Mouse (Mus musculus) heart, postnatal 0 days (tissue): Measurements from ENCODE around the gene Spem2. TPM values are rescaled to one million over a fixed set of nuclear protein-coding genes. Genes with fewer than 3 reads are reported as not detected.
A peak's percentile ranks its signal among the peaks of the same experiment; 100 is the strongest.

Experiments used
- ATAC-seq: fragments of 200-750 bp; cut with Nextera tagmentation; 2 replicates; pipeline ENCODE4 v1.8.0; 2017; ENCODE audit warnings: low read depth, moderate number of reproducible peaks, moderate library complexity; ENCODE audit not compliant: insufficient read depth
- DNase-seq: peaks from one replicate; pipeline ENCODE4 v3.0.0-alpha.2; 2016; ENCODE audit warnings: low spot score
- H3K27ac ChIP-seq: fragments of 300-500 bp; sonication (generic); 2 replicates; pipeline ENCODE4 v1.5.1; 2014; ENCODE audit warnings: low read depth, mild to moderate bottlenecking
- H3K27me3 ChIP-seq: fragments of 300-500 bp; sonication (generic); 2 replicates; pipeline ENCODE4 v1.6.1; 2014; ENCODE audit warnings: low read length, mixed read lengths; ENCODE audit not compliant: control insufficient read depth, insufficient read depth
- H3K36me3 ChIP-seq: fragments of 300-500 bp; sonication (generic); replicated peaks from 2 replicates; pipeline ENCODE4 v1.6.1; 2014; ENCODE audit warnings: low read length, mixed read lengths; ENCODE audit not compliant: control insufficient read depth, insufficient read depth
- H3K4me1 ChIP-seq: fragments of 300-500 bp; sonication (generic); 2 replicates; pipeline ENCODE4 v1.6.1; 2014; ENCODE audit warnings: antibody characterized with exemption; ENCODE audit not compliant: control insufficient read depth, insufficient read depth
- H3K4me2 ChIP-seq: fragments of 300-500 bp; sonication (generic); 2 replicates; pipeline ENCODE4 v1.6.1; 2014; ENCODE audit warnings: low read depth, mild to moderate bottlenecking, low read length, moderate library complexity
- H3K4me3 ChIP-seq: fragments of 300-500 bp; sonication (generic); 2 replicates; pipeline ENCODE4 v1.5.1; 2014; ENCODE audit warnings: low read depth, low read length
- H3K9ac ChIP-seq: fragments of 300-500 bp; sonication (generic); replicated peaks from 2 replicates; pipeline ENCODE4 v1.6.1; 2014; ENCODE audit warnings: low read depth, low read length, mixed read lengths
- H3K9me3 ChIP-seq: fragments of 300-500 bp; sonication (generic); replicated peaks from 2 replicates; pipeline ENCODE4 v1.6.1; 2016; ENCODE audit warnings: low read length; ENCODE audit not compliant: control insufficient read depth
- CTCF ChIP-seq: IDR thresholded peaks from 2 replicates; pipeline ENCODE4 v1.5.1; 2016; ENCODE audit warnings: antibody characterized with exemption, control low read depth, low read depth
- EP300 ChIP-seq: IDR thresholded peaks from 2 replicates; pipeline ENCODE4 v1.6.1; 2016; ENCODE audit warnings: antibody characterized with exemption, low read depth
- WGBS: fragments of 180-500 bp; shearing (Covaris S2); extraction: QIAGEN DNeasy Blood & Tissue Kit; methylation state at CpG from one replicate; pipeline ENCODE4 v1.1.7; 2014; 5-methylcytosine and 5-hydroxymethylcytosine counted together
- polyA plus RNA-seq: library from polyadenylated mRNA; unstranded; fragments of >200 nt; fragmentation: Nextera tagmentation; extraction: Ambion mirVana; gene quantifications from 2 replicates; pipeline ENCODE4 v1.2.1, GENCODE M21; 2015
- total RNA-seq: library from RNA; depleted of rRNA; stranded (reverse); fragments of >200 nt; gene quantifications from 2 replicates; pipeline ENCODE4 v1.2.3, GENCODE M21; 2014; ENCODE audit warnings: low replicate concordance; rRNA removed

Spem2 gene
- total and polyA plus RNA-seq, 2 experiments from 2014 or later: not detected

- peak overlapping the region; percentile 98 for H3K27ac ChIP-seq
Measured at GRCm38 (mm10) chr11:69767625-69767909, 50.7 kb downstream of the Spem2 start.

DNA sequence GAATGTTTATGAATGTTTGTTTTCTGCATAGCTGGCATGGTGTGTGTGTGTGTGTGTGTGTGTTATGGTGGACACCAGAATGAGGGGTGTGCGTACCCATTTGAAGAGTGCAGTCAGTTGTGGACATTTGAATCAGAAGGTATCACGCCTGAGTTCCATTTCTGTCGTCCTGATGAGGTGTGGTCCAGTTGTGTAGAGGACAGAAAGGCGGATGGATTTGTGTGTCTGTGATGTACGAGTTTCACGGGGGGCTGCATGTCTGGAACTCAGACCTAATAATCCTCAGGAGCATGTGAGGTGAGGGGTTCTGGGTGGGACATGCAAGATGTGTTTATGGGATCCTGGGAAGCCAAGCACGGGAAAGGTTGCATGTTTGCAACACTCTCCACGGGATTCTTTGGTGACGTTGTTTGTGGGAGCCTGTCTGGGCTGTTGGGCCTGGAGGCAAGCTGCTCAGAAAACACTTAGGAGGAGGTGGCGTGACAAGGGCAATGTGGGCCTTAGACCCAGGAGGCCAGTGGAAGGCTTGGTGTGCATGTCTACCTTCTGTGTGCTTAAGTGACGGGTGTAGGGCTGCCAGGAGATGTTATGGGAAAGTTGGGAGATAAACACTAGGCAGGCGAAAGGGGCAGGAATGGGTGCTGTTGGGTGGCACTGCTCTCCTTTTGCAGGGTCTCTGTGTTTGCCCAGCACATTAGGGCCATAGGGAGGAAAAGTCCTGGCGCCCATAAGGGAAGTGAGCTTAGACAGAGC, 51.2 kb downstream of the Spem2 start:
- WGBS: 47% methylated on average over 13 of the region's 13 CpGs
- Histone ChIP-seq H3K4me3 (peak overlapping the region; percentile 92), H3K9me3 (no peaks in the 10 kb centered on the region), H3K36me3 (0 out of 2 replicates have a peak, but pooled peaks cover 3% of the 10 kb centered on the region), H3K27ac (peak overlapping the region; percentile 98), H3K9ac (peak overlapping the region; percentile 98), H3K4me2 (peak overlapping the region; percentile 61), H3K27me3 (no peaks in the 10 kb centered on the region), H3K4me1 (peaks cover 11% of the 10 kb centered on the region)
- no peak for TF ChIP-seq CTCF
- TF ChIP-seq EP300: no peak
- ATAC-seq (no peak), DNase-seq (no peak)

More at GRCm38 (mm10) chr11:69767625-69767909, 50.7 kb downstream of the Spem2 start:
- no peaks in the 10 kb centered on the region for H3K9me3 ChIP-seq
- H3K4me2 ChIP-seq: peak overlapping the region; percentile 61
- peak overlapping the region; percentile 92 for H3K4me3 ChIP-seq
- TF ChIP-seq CTCF (no peak), EP300 (no peak)
- H3K27me3 ChIP-seq: no peaks in the 10 kb centered on the region
- H3K4me1 ChIP-seq: peaks cover 11% of the 10 kb centered on the region
- 0 out of 2 replicates have a peak, but pooled peaks cover 3% of the 10 kb centered on the region for H3K36me3 ChIP-seq
- ATAC-seq (no peak), DNase-seq (peak; percentile 26)
- H3K9ac ChIP-seq: no peak overlapping the region
- 53% methylated on average over 4 of the region's 4 CpGs for WGBS

Other genes with a start within 250 kb of the Spem2 start
Only the 30 nearest of the 44 such genes appear.
- gene Mpdu1, start 155.8 kb downstream of the Spem2 start, total RNA-seq: 123 and 137 TPM in 2 replicates
- gene Mpdu1, start 155.8 kb downstream of the Spem2 start, polyA plus RNA-seq: 30.0 and 33.0 TPM in 2 replicates
- gene Cd68, start 152.3 kb downstream of the Spem2 start, total RNA-seq: 2.6 and 6.9 TPM in 2 replicates
- 6.1 and 8.5 TPM in 2 replicates for gene Cd68, start 152.3 kb downstream of the Spem2 start, polyA plus RNA-seq
- 573 and 656 TPM in 2 replicates for gene Eif4a1, start 146.0 kb downstream of the Spem2 start, total RNA-seq
- 261 and 289 TPM in 2 replicates for gene Eif4a1, start 146.0 kb downstream of the Spem2 start, polyA plus RNA-seq
- 39.7 and 92.3 TPM in 2 replicates for gene Senp3, start 136.4 kb downstream of the Spem2 start, total RNA-seq
- gene Senp3, start 136.4 kb downstream of the Spem2 start, polyA plus RNA-seq: 27.4 and 32.6 TPM in 2 replicates
- gene Tnfsf13, start 132.7 kb downstream of the Spem2 start, total RNA-seq: 0.81 TPM in 1 of 2 replicates, not detected in the other
- gene Tnfsf13, start 132.7 kb downstream of the Spem2 start, polyA plus RNA-seq: 0.57 and 0.89 TPM in 2 replicates
- 8.5 and 9.3 TPM in 2 replicates for gene Tnfsf12, start 122.6 kb downstream of the Spem2 start, total RNA-seq
- gene Tnfsf12, start 122.6 kb downstream of the Spem2 start, polyA plus RNA-seq: 5.3 and 5.5 TPM in 2 replicates
- 0.65 and 1.8 TPM in 2 replicates for gene Tnfsfm13, start 122.4 kb downstream of the Spem2 start, total RNA-seq
- gene Tnfsfm13, start 122.4 kb downstream of the Spem2 start, polyA plus RNA-seq: 2.8 and 3.0 TPM in 2 replicates
- gene Polr2a, start 59.8 kb downstream of the Spem2 start, total RNA-seq: 13.4 and 15.6 TPM in 2 replicates
- gene Polr2a, start 59.8 kb downstream of the Spem2 start, polyA plus RNA-seq: 6.2 and 6.6 TPM in 2 replicates
- not detected in 2 replicates for gene Slc35g3, start 56.5 kb downstream of the Spem2 start, total RNA-seq
- gene Slc35g3, start 56.5 kb downstream of the Spem2 start, polyA plus RNA-seq: 0.18 TPM in 1 of 2 replicates, not detected in the other
- 21.2 and 28.7 TPM in 2 replicates for gene Zbtb4, start 52.6 kb downstream of the Spem2 start, total RNA-seq
- 2.6 and 2.9 TPM in 2 replicates for gene Zbtb4, start 52.6 kb downstream of the Spem2 start, polyA plus RNA-seq
- gene Chrnb1, start 22.5 kb downstream of the Spem2 start, total RNA-seq: 2.5 and 11.2 TPM in 2 replicates
- 2.7 and 3.1 TPM in 2 replicates for gene Chrnb1, start 22.5 kb downstream of the Spem2 start, polyA plus RNA-seq
- gene Fgf11, start 16.6 kb downstream of the Spem2 start, total RNA-seq: 5.3 and 5.7 TPM in 2 replicates
- gene Fgf11, start 16.6 kb downstream of the Spem2 start, polyA plus RNA-seq: 0.75 and 1.0 TPM in 2 replicates
- 0.43 and 2.7 TPM in 2 replicates for gene Tmem102, start 12.8 kb downstream of the Spem2 start, total RNA-seq
- 2.6 TPM in 2 replicates for gene Tmem102, start 12.8 kb downstream of the Spem2 start, polyA plus RNA-seq
- gene Gm39566, start 3.2 kb downstream of the Spem2 start, total RNA-seq: not detected in 2 replicates
- not detected in 2 replicates for gene Gm39566, start 3.2 kb downstream of the Spem2 start, polyA plus RNA-seq
- not detected in 2 replicates for gene Spem1, start 3.7 kb upstream of the Spem2 start, total RNA-seq
- not detected in 2 replicates for gene Spem1, start 3.7 kb upstream of the Spem2 start, polyA plus RNA-seq
- 4.5 and 10.1 TPM in 2 replicates for gene Nlgn2, start 19.3 kb upstream of the Spem2 start, total RNA-seq
- gene Nlgn2, start 19.3 kb upstream of the Spem2 start, polyA plus RNA-seq: 0.89 TPM in 2 replicates
- 78.5 and 169 TPM in 2 replicates for gene Tmem256, start 20.0 kb upstream of the Spem2 start, total RNA-seq
- gene Tmem256, start 20.0 kb upstream of the Spem2 start, polyA plus RNA-seq: 411 and 424 TPM in 2 replicates
- gene Plscr3, start 27.9 kb upstream of the Spem2 start, total RNA-seq: 50.9 and 64.0 TPM in 2 replicates
- 60.5 and 62.3 TPM in 2 replicates for gene Plscr3, start 27.9 kb upstream of the Spem2 start, polyA plus RNA-seq
- gene Tnk1, start 40.3 kb upstream of the Spem2 start, total RNA-seq: 0.50 TPM in 1 of 2 replicates, not detected in the other
- not detected in 2 replicates for gene Tnk1, start 40.3 kb upstream of the Spem2 start, polyA plus RNA-seq
- gene Tmem95, start 59.6 kb upstream of the Spem2 start, total RNA-seq: not detected in 2 replicates
- not detected in 2 replicates for gene Tmem95, start 59.6 kb upstream of the Spem2 start, polyA plus RNA-seq
- gene Kctd11, start 62.9 kb upstream of the Spem2 start, total RNA-seq: 2.3 and 9.4 TPM in 2 replicates
- 1.9 and 2.3 TPM in 2 replicates for gene Kctd11, start 62.9 kb upstream of the Spem2 start, polyA plus RNA-seq
- 2.5 and 9.7 TPM in 2 replicates for gene Acap1, start 77.1 kb upstream of the Spem2 start, total RNA-seq
- 2.5 TPM in 2 replicates for gene Acap1, start 77.1 kb upstream of the Spem2 start, polyA plus RNA-seq
- gene 2810408A11Rik, start 82.5 kb upstream of the Spem2 start, total RNA-seq: 1.8 and 6.3 TPM in 2 replicates
- 2.8 and 3.9 TPM in 2 replicates for gene 2810408A11Rik, start 82.5 kb upstream of the Spem2 start, polyA plus RNA-seq
- 39.2 and 59.5 TPM in 2 replicates for gene Neurl4, start 82.6 kb upstream of the Spem2 start, total RNA-seq
- 3.6 and 4.5 TPM in 2 replicates for gene Neurl4, start 82.6 kb upstream of the Spem2 start, polyA plus RNA-seq
- gene Gps2, start 95.4 kb upstream of the Spem2 start, total RNA-seq: 48.6 and 72.4 TPM in 2 replicates
- gene Gps2, start 95.4 kb upstream of the Spem2 start, polyA plus RNA-seq: 37.1 and 38.1 TPM in 2 replicates
- gene Eif5a, start 103.5 kb upstream of the Spem2 start, total RNA-seq: 469 and 504 TPM in 2 replicates
- gene Eif5a, start 103.5 kb upstream of the Spem2 start, polyA plus RNA-seq: 961 and 973 TPM in 2 replicates
- gene Ybx2, start 117.3 kb upstream of the Spem2 start, total RNA-seq: 16.0 and 25.6 TPM in 2 replicates
- 4.9 and 7.9 TPM in 2 replicates for gene Ybx2, start 117.3 kb upstream of the Spem2 start, polyA plus RNA-seq
- gene Slc2a4, start 129.7 kb upstream of the Spem2 start, total RNA-seq: 235 and 267 TPM in 2 replicates
- 89.2 and 89.7 TPM in 2 replicates for gene Slc2a4, start 129.7 kb upstream of the Spem2 start, polyA plus RNA-seq
- gene Cldn7, start 146.3 kb upstream of the Spem2 start, total RNA-seq: 0.93 TPM in 1 of 2 replicates, not detected in the other
- gene Cldn7, start 146.3 kb upstream of the Spem2 start, polyA plus RNA-seq: 0.64 and 1.8 TPM in 2 replicates
- gene Ctdnep1, start 162.7 kb upstream of the Spem2 start, total RNA-seq: 43.0 and 45.6 TPM in 2 replicates
- gene Ctdnep1, start 162.7 kb upstream of the Spem2 start, polyA plus RNA-seq: 24.8 and 25.5 TPM in 2 replicates